Mouse (Mus musculus) spleen, adult 2 months (tissue): ENCODE measurements around the gene Ppp1r37. TPM values are rescaled to one million over a fixed set of nuclear protein-coding genes. Genes with fewer than 3 reads are reported as not detected.
"Not testable (repeated sequence)": the region's sequence is repeated elsewhere in the genome, so short reads cannot be mapped to it uniquely, and the experiment has no call there.

ENCODE experiments used
- DNase-seq, 2 experiments: peaks; one replicate each; pipeline versions ENCODE4 v3.0.0 to v3.0.0-alpha.2; 2012 to 2021; ENCODE audit warnings: low spot score in 2 of 2, low read depth in 1 of 2
- H3K27ac ChIP-seq: fragments of 200-500 bp; 2 replicates; pipeline ENCODE4 v1.5.1; 2012; ENCODE audit warnings: low read length, inconsistent platforms; ENCODE audit not compliant: insufficient read depth
- H3K27me3 ChIP-seq: fragments of 200-500 bp; 2 replicates; pipeline ENCODE4 v1.6.1; 2012; ENCODE audit warnings: mild to moderate bottlenecking, moderate library complexity, low read length, inconsistent platforms; ENCODE audit not compliant: control insufficient read depth, insufficient read depth
- H3K36me3 ChIP-seq: fragments of 200-500 bp; 2 replicates; pipeline ENCODE4 v1.6.1; 2012; ENCODE audit warnings: mild to moderate bottlenecking, low read length, inconsistent platforms; ENCODE audit not compliant: control insufficient read depth, insufficient read depth
- H3K4me1 ChIP-seq: fragments of 200-500 bp; 2 replicates; pipeline ENCODE4 v1.6.1; 2011; ENCODE audit warnings: inconsistent platforms; ENCODE audit not compliant: control insufficient read depth, insufficient read depth, insufficient read length
- H3K4me3 ChIP-seq: fragments of 200-500 bp; 2 replicates; pipeline ENCODE4 v1.5.1; 2011; ENCODE audit warnings: mild to moderate bottlenecking, inconsistent platforms; ENCODE audit not compliant: insufficient read depth, insufficient read length; ENCODE audit errors: extremely low read depth
- CTCF ChIP-seq: fragments of 200-500 bp; IDR thresholded peaks from 2 replicates; pipeline ENCODE4 v1.5.1; 2011; ENCODE audit warnings: mild to moderate bottlenecking, inconsistent platforms; ENCODE audit not compliant: insufficient read depth, insufficient read length, insufficient replicate concordance; ENCODE audit errors: extremely low read depth
- POLR2A ChIP-seq: fragments of 200-500 bp; IDR thresholded peaks from 2 replicates; pipeline ENCODE4 v1.6.1; 2011; ENCODE audit warnings: low read depth, low read length, inconsistent platforms
- WGBS: fragments of 180-500 bp; shearing (Covaris S2); methylation state at CpG from one replicate; pipeline ENCODE4 v1.1.7; 2018; 5-methylcytosine and 5-hydroxymethylcytosine counted together
- polyA plus RNA-seq: library from polyadenylated mRNA; depleted of rRNA; stranded (reverse); fragments of >200 nt; gene quantifications from 2 replicates; pipeline ENCODE4 v1.2.3, GENCODE M21; 2012

Gene Ppp1r37
- polyA plus RNA-seq, 1 experiment = 56.2 TPM

- Histone ChIP-seq H3K4me3 (no peak overlapping the region), H3K36me3 (no peaks in the 10 kb centered on the region), H3K27ac (no peak overlapping the region), H3K4me1 (peaks cover 16% of the 10 kb centered on the region), H3K27me3 (peaks cover 25% of the 10 kb centered on the region)
- WGBS = 37% methylated on average over 24 of the region's 24 CpGs
- no peak for DNase-seq
- no peak for TF ChIP-seq POLR2A
- TF ChIP-seq CTCF = no peak
Observed at GRCm38 (mm10) chr7:19524420-19525104, 38.3 kb downstream of the Ppp1r37 start.

- DNase-seq = peak in 1 of 2 experiments; percentile 40
- peaks cover 26% of the 10 kb centered on the region for H3K27me3 ChIP-seq
- WGBS = 2% methylated on average over 64 of the region's 64 CpGs
- peak overlapping the region; percentile 35; the same call in 1 of the 2 replicates for H3K4me3 ChIP-seq
- H3K36me3 ChIP-seq = no peaks in the 10 kb centered on the region
- H3K4me1 ChIP-seq = peaks cover 16% of the 10 kb centered on the region
- TF ChIP-seq CTCF (peak; percentile 20; the same call in 1 of the 2 replicates), POLR2A (no peak)
- H3K27ac ChIP-seq = no peak overlapping the region
Observed at GRCm38 (mm10) chr7:19523757-19524419, 39.0 kb downstream of the Ppp1r37 start.

- 6% methylated on average over 72 of the region's 72 CpGs for WGBS
- DNase-seq = no peak
- no peak overlapping the region for H3K27ac ChIP-seq
- H3K4me1 ChIP-seq = peaks cover 16% of the 10 kb centered on the region
- no peak for TF ChIP-seq CTCF
- TF ChIP-seq POLR2A = no peak
- H3K36me3 ChIP-seq = no peaks in the 10 kb centered on the region
- no peak overlapping the region; the same call in 1 of the 2 replicates for H3K4me3 ChIP-seq
- H3K27me3 ChIP-seq = peaks cover 28% of the 10 kb centered on the region
Observed at GRCm38 (mm10) chr7:19523017-19523756, 39.7 kb downstream of the Ppp1r37 start.

DNA sequence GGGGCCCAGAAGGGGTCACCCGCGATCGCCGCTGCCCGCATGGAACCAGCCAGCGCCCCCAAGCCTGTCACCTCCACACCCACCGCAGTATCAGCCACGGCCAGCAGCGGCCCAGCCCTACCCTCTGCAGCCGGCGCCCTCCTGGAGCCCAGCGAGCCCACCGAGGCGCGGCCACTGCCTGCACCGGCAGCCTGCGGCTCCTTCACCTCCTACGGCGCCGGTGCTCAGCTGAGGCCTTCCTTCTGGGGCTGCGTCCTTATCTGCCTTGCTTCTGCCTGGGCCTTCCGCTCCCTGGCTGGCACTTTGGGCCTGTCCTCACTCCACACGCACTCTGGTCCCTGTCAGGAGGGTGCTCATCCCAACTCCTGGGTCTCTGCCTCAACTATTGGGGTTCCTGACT lies 42.8 kb downstream of the Ppp1r37 start:
- Histone ChIP-seq H3K4me3 (no peak overlapping the region), H3K36me3 (no peaks in the 10 kb centered on the region), H3K27ac (no peak overlapping the region), H3K27me3 (peaks cover 33% of the 10 kb centered on the region), H3K4me1 (peaks cover 16% of the 10 kb centered on the region)
- TF ChIP-seq POLR2A (no peak), CTCF (no peak)
- no peak for DNase-seq
- WGBS = 15% methylated on average over 23 of the region's 23 CpGs

- peak in 1 of 2 experiments; percentile 8 for DNase-seq
- H3K27ac ChIP-seq = no peak within 1 kb of the TSS
- H3K4me3 ChIP-seq = no peak within 1 kb of the TSS
- H3K27me3 ChIP-seq = peaks cover 15% of the 10 kb centered on the region
- TF ChIP-seq CTCF (peak; percentile 32; the same call in 1 of the 2 replicates), POLR2A (no peak)
- no peaks in the 10 kb centered on the region for H3K36me3 ChIP-seq
- WGBS = 4% methylated on average over 29 of the region's 29 CpGs
- peaks cover 2% of the 10 kb centered on the region for H3K4me1 ChIP-seq
Observed at GRCm38 (mm10) chr7:19517652-19518365, 45.1 kb downstream of the Ppp1r37 start, which contains the start of gene Nkpd1. Gene Nkpd1 (plus strand): TSS chr7:19517838.

- H3K27ac ChIP-seq = no peak overlapping the region
- 70% methylated on average over 6 of the region's 6 CpGs for WGBS
- no peak for DNase-seq
- H3K4me1 ChIP-seq = peaks cover 6% of the 10 kb centered on the region
- no peak overlapping the region for H3K4me3 ChIP-seq
- TF ChIP-seq POLR2A = no peak
- TF ChIP-seq CTCF = no peak
- H3K36me3 ChIP-seq = no peaks in the 10 kb centered on the region
- H3K27me3 ChIP-seq = no peaks in the 10 kb centered on the region; the same call in 1 of the 2 replicates
Observed at GRCm38 (mm10) chr7:19512353-19512752, 50.5 kb downstream of the Ppp1r37 start.

DNA sequence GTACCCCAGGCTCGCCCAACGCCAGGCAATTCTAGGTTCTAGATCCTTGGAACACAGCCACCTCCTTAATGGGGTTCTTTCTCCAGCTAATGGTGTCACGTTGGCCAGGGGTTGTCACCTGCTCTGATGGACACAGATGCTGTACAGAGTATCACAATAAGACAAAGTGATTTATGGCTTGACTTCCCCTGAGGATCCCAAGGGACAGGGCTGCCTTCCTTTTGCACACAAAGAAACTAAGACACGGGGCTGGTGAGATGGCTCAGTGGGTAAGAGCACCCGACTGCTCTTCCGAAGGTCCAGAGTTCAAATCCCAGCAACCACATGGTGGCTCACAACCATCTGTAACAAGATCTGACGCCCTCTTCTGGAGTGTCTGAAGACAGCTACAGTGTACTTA lies 50.9 kb downstream of the Ppp1r37 start:
- 63% methylated on average over 7 of the region's 7 CpGs for whole genome bisulfite sequencing
- H3K36me3 ChIP-seq, DNase-seq, H3K27ac ChIP-seq, H3K27me3 ChIP-seq, H3K4me3 ChIP-seq: not testable (repeated sequence)
- peaks cover 11% of the 10 kb centered on the region for H3K4me1 ChIP-seq
